Mouse (Mus musculus) embryonic facial prominence, embryonic 14.5 days (tissue): ENCODE measurements around the gene Arr3. TPM values are rescaled to one million over a fixed set of nuclear protein-coding genes. Genes with fewer than 3 reads are reported as not detected.

Experiments used
- polyA plus RNA-seq: library from polyadenylated mRNA; unstranded; fragments of >200 nt; fragmentation: Nextera tagmentation; extraction: Ambion mirVana; gene quantifications from 2 replicates; pipeline ENCODE4 v1.2.1, GENCODE M21; 2014

Gene Arr3
- polyA plus RNA-seq, 1 experiment from 2014 or later: not detected

Other genes with a start within 250 kb of the Arr3 start
- gene Otud6a, start 176.5 kb upstream of the Arr3 start, polyA plus RNA-seq: not detected in 2 replicates
- 0.81 and 1.0 TPM in 2 replicates for gene Awat2, start 162.8 kb upstream of the Arr3 start, polyA plus RNA-seq
- gene Igbp1, start 111.2 kb upstream of the Arr3 start, polyA plus RNA-seq: 42.0 and 44.4 TPM in 2 replicates
- not detected in 2 replicates for gene Dgat2l6, start 80.7 kb upstream of the Arr3 start, polyA plus RNA-seq
- gene Awat1, start 33.2 kb upstream of the Arr3 start, polyA plus RNA-seq: not detected in 2 replicates
- 0.13 and 0.25 TPM in 2 replicates for gene P2ry4, start 10.6 kb upstream of the Arr3 start, polyA plus RNA-seq
- gene Kif4, start 20.2 kb downstream of the Arr3 start, polyA plus RNA-seq: 21.3 and 28.9 TPM in 2 replicates
- gene Pdzd11, start 21.1 kb downstream of the Arr3 start, polyA plus RNA-seq: 105 and 113 TPM in 2 replicates
- 7.1 and 7.5 TPM in 2 replicates for gene Gdpd2, start 124.4 kb downstream of the Arr3 start, polyA plus RNA-seq
- 4.5 and 6.2 TPM in 2 replicates for gene Dlg3, start 162.2 kb downstream of the Arr3 start, polyA plus RNA-seq